Mouse (Mus musculus) neural tube, embryonic 14.5 days (tissue): ENCODE measurements at regions not wholly inside any gene's neighbourhood (a gene's known extent, or its start where the extent isn't known, plus 50 kb on each side); places are given as distances from the start of the nearest gene placed in this dataset.

ENCODE experiments used
- ATAC-seq: fragments of 200-750 bp; cut with Nextera tagmentation; 2 replicates; pipeline ENCODE4 v1.8.0; 2017; ENCODE audit warnings: low read depth, mild to moderate bottlenecking, moderate TSS enrichment, moderate library complexity
- H3K27ac ChIP-seq: fragments of 300-500 bp; sonication (generic); 2 replicates; pipeline ENCODE4 v1.5.1; 2014; ENCODE audit warnings: low read depth, mild to moderate bottlenecking, control low read depth, low read length, moderate library complexity, mixed read lengths
- H3K27me3 ChIP-seq: fragments of 300-500 bp; sonication (generic); 2 replicates; pipeline ENCODE4 v1.6.1; 2014; ENCODE audit warnings: low read length; ENCODE audit not compliant: control insufficient read depth, insufficient read depth
- H3K36me3 ChIP-seq: fragments of 300-500 bp; sonication (generic); 2 replicates; pipeline ENCODE4 v1.6.1; 2014; ENCODE audit warnings: low read length, mixed read lengths; ENCODE audit not compliant: control insufficient read depth, insufficient read depth
- H3K4me1 ChIP-seq: fragments of 300-500 bp; sonication (generic); 2 replicates; pipeline ENCODE4 v1.6.1; 2014; ENCODE audit warnings: low read length; ENCODE audit not compliant: control insufficient read depth, insufficient read depth
- H3K4me2 ChIP-seq: fragments of 300-500 bp; sonication (generic); 2 replicates; pipeline ENCODE4 v1.6.1; 2014; ENCODE audit warnings: mild to moderate bottlenecking, low read depth, low read length, control low read depth
- H3K4me3 ChIP-seq: fragments of 300-500 bp; sonication (generic); 2 replicates; pipeline ENCODE4 v1.5.1; 2014; ENCODE audit warnings: low read depth, low read length, control low read depth, mixed read lengths
- H3K9ac ChIP-seq: fragments of 300-500 bp; sonication (generic); replicated peaks from 2 replicates; pipeline ENCODE4 v1.6.1; 2014; ENCODE audit warnings: low read depth, mild to moderate bottlenecking, control low read depth, low read length, mixed read lengths
- H3K9me3 ChIP-seq: fragments of 300-500 bp; sonication (generic); 2 replicates; pipeline ENCODE4 v1.6.1; 2016; ENCODE audit warnings: low read length; ENCODE audit not compliant: control insufficient read depth
- WGBS: fragments of 180-500 bp; shearing (Covaris S2); extraction: QIAGEN DNeasy Blood & Tissue Kit; methylation state at CpG from one replicate; pipeline ENCODE4 v1.1.7; 2014; 5-methylcytosine and 5-hydroxymethylcytosine counted together

DNA sequence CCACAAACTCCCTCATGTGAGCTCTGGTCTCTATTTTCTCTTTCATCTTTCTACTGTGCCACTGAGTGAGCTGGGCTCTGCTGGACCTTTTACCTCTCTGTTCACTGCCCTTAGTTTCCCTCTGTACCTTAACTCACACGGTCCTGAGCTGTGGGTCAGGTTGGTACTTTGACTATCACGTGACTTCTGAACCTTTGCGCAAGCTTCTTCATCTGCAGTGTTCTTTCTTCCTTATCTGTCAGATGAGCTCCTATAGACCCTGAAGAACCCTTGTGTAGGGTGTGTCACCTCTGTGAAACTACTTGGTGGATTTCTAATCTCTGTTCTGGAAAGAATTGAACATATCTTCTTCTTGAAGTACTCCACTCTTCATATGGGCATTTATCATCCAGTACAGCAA is 279.3 kb downstream of the Rps24 start:
- no peak for ATAC-seq
- Histone ChIP-seq H3K4me1 (peaks cover 28% of the 10 kb centered on the region; the same call in 1 of the 2 replicates), H3K27me3 (no peaks in the 10 kb centered on the region), H3K9me3 (no peaks in the 10 kb centered on the region), H3K4me3 (no peak overlapping the region), H3K4me2 (no peak overlapping the region), H3K9ac (no peak overlapping the region), H3K36me3 (no peaks in the 10 kb centered on the region), H3K27ac (no peak overlapping the region)
- 88% methylated on average over 3 of the region's 3 CpGs for WGBS

GRCm38 (mm10) chr14:24766690-24767089 is 279.8 kb downstream of the Rps24 start:
- no peaks in the 10 kb centered on the region for H3K9me3 ChIP-seq
- H3K27me3 ChIP-seq, result no peaks in the 10 kb centered on the region
- no peak for ATAC-seq
- H3K4me1 ChIP-seq, result peaks cover 28% of the 10 kb centered on the region; the same call in 1 of the 2 replicates
- H3K36me3 ChIP-seq, result no peaks in the 10 kb centered on the region
- no peak overlapping the region for H3K4me2 ChIP-seq
- no peak overlapping the region for H3K27ac ChIP-seq
- 72% methylated on average over 2 of the region's 2 CpGs for WGBS
- H3K4me3 ChIP-seq, result no peak overlapping the region
- no peak overlapping the region for H3K9ac ChIP-seq

DNA sequence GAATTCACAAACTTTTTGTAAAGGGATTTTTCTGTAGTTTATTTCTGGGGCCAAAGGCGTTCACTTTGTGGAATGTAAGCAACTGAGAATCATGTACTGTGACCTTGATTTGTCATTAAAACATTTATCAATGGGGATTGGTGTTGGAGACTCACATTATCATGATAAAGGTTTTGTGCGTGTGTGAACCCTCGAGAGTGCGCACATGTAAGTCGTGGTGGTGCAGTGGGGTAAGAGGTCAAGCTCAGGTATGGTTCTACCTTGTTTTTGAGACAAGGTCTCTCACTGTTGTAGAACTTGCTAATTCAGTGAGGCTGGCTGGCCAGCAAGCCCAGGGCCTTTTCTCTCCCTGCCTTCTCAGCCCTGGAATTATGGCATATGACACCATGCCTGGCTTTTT is 280.4 kb downstream of the Rps24 start:
- no peak for ATAC-seq
- no peaks in the 10 kb centered on the region for H3K9me3 ChIP-seq
- H3K4me1 ChIP-seq, result peaks cover 28% of the 10 kb centered on the region; the same call in 1 of the 2 replicates
- H3K4me3 ChIP-seq, result no peak overlapping the region
- H3K9ac ChIP-seq, result no peak overlapping the region
- 78% methylated on average over 5 of the region's 5 CpGs for WGBS
- H3K27ac ChIP-seq, result no peak overlapping the region
- no peaks in the 10 kb centered on the region for H3K36me3 ChIP-seq
- H3K4me2 ChIP-seq, result no peak overlapping the region
- H3K27me3 ChIP-seq, result no peaks in the 10 kb centered on the region

- Histone ChIP-seq H3K27me3 (no peaks in the 10 kb centered on the region), H3K9me3 (no peaks in the 10 kb centered on the region), H3K36me3 (no peaks in the 10 kb centered on the region), H3K4me2 (no peak overlapping the region), H3K4me3 (no peak overlapping the region), H3K27ac (no peak overlapping the region), H3K9ac (no peak overlapping the region), H3K4me1 (peaks cover 23% of the 10 kb centered on the region; the same call in 1 of the 2 replicates)
- no peak for ATAC-seq
- 80% methylated on average over 5 of the region's 5 CpGs for WGBS
These were observed 281.0 kb downstream of the Rps24 start for GRCm38 (mm10) chr14:24767964-24768363.

DNA sequence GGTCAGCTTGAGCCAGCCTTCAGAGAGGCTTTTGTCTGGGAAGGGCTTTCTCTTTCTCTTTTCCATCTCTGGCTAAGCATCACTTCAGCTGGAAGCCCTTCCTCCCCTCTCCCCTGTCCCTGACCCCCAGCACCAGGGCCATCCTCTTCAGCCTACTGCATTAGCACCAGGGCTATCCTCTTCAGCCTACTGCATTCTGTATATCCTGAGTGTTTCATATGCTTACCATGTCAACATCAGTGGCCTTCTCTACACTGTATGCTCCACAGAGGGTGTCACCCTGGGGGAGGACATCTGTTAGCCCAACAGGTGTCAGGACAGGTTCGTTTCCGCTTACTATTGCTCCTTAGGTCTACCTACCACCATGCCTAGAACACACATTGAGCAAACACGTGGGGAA is 282.5 kb downstream of the Rps24 start:
- no peak overlapping the region for H3K4me3 ChIP-seq
- WGBS, result 62% methylated on average over 3 of the region's 3 CpGs
- H3K9me3 ChIP-seq, result no peaks in the 10 kb centered on the region
- ATAC-seq, result no peak
- H3K27ac ChIP-seq, result no peak overlapping the region
- no peak overlapping the region for H3K4me2 ChIP-seq
- no peaks in the 10 kb centered on the region for H3K36me3 ChIP-seq
- H3K9ac ChIP-seq, result no peak overlapping the region
- no peaks in the 10 kb centered on the region for H3K27me3 ChIP-seq
- H3K4me1 ChIP-seq, result peaks cover 11% of the 10 kb centered on the region; the same call in 1 of the 2 replicates

DNA sequence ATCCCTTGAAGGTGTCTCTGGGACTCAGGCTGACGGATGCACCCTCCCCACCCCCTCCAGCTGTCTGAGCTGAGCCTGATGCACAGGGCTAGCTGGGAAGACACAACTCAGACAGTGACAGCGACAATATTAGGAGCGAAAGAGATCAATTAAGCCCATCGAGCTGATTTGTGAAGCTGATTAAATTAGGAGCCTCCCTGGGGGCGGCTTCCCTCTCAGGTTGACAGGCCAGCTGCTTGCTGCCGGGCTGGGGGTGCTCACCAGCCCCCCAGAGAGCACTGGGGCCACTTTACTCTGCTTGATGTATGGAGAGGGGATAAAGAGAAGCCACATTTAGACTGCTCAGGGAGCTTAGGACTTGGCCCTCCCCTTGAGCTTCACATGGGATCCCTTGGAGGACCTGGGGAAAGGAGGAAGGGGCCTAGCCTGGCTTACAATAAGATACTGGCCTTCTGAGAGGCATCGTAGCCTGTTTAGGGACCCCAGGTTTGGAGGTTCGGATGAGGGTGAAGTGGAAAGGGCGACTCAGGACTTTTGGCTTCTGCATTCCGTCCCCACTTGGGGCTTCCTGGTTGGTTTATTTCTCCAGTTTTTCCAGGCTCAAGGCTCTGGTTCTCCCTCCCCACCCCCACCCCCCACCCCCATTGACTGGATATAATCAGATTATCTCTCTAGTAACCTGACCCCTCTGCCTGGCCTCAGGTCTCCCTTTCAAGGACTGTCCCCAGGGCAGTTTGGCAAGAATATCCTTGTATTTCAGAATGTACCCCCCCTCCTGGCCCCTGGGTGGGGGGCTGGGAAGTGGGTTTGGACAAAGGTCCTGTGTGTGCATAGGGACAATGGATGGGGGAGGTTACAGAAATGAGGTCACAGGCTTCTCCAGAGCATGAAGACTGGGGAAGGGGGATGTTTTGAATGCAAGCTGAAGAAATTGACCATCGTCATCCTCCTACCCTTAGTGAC is 283.4 kb downstream of the Rps24 start:
- WGBS, result 30% methylated on average over 11 of the region's 11 CpGs
- Histone ChIP-seq H3K4me2 (no peak overlapping the region), H3K4me1 (peaks cover 11% of the 10 kb centered on the region; the same call in 1 of the 2 replicates), H3K9ac (no peak overlapping the region), H3K9me3 (no peaks in the 10 kb centered on the region), H3K4me3 (no peak overlapping the region), H3K27me3 (no peaks in the 10 kb centered on the region), H3K27ac (0 out of 2 replicates have a peak overlapping the region, but pooled peaks have one; percentile 2), H3K36me3 (no peaks in the 10 kb centered on the region)
- ATAC-seq, result no peak

- H3K27ac ChIP-seq, result no peak overlapping the region
These were observed 284.7 kb downstream of the Rps24 start for GRCm38 (mm10) chr14:24771663-24772062.

GRCm38 (mm10) chr14:24772129-24772528 is 285.2 kb downstream of the Rps24 start:
- H3K36me3 ChIP-seq, result no peaks in the 10 kb centered on the region
- H3K27ac ChIP-seq, result no peak overlapping the region
- 68% methylated on average over 4 of the region's 4 CpGs for WGBS

More at GRCm38 (mm10) chr14:24771663-24772062, 284.7 kb downstream of the Rps24 start:
- H3K4me3 ChIP-seq, result no peak overlapping the region
- no peaks in the 10 kb centered on the region for H3K9me3 ChIP-seq
- H3K4me2 ChIP-seq, result no peak overlapping the region
- no peak for ATAC-seq
- no peaks in the 10 kb centered on the region for H3K36me3 ChIP-seq
- H3K27me3 ChIP-seq, result no peaks in the 10 kb centered on the region
- peaks cover 7% of the 10 kb centered on the region; the same call in 1 of the 2 replicates for H3K4me1 ChIP-seq
- H3K9ac ChIP-seq, result no peak overlapping the region
- WGBS, result 96% methylated on average over 1 of the region's 1 CpGs

More at GRCm38 (mm10) chr14:24772129-24772528, 285.2 kb downstream of the Rps24 start:
- Histone ChIP-seq H3K4me3 (no peak overlapping the region), H3K27me3 (no peaks in the 10 kb centered on the region), H3K9me3 (no peaks in the 10 kb centered on the region), H3K9ac (no peak overlapping the region), H3K4me2 (no peak overlapping the region), H3K4me1 (peaks cover 7% of the 10 kb centered on the region; the same call in 1 of the 2 replicates)
- ATAC-seq, result no peak
